Mouse (Mus musculus) ES-E14 (cell line): ENCODE data around the gene Pla2g5. TPM values are rescaled to one million over a fixed set of nuclear protein-coding genes. Genes with fewer than 3 reads are reported as not detected.

Experiments used
- DNase-seq: peaks from one replicate; pipeline ENCODE4 v3.0.0-alpha.2; 2013; ENCODE audit warnings: low read depth, low spot score
- H3K27ac ChIP-seq: 2 replicates; pipeline ENCODE4 v1.5.1; 2012; ENCODE audit warnings: low read depth, mild to moderate bottlenecking, low read length, moderate library complexity, mixed read lengths; ENCODE audit not compliant: poor library complexity, insufficient read depth, severe bottlenecking
- H3K36me3 ChIP-seq: 2 replicates; pipeline ENCODE4 v1.6.1; 2012; ENCODE audit warnings: mild to moderate bottlenecking, low read length, moderate library complexity, mixed read lengths; ENCODE audit not compliant: control insufficient read depth, poor library complexity, insufficient read depth, severe bottlenecking
- H3K4me1 ChIP-seq, 2 experiments: fragments of 150-350 bp in 1 of 2; sonication (generic) in 1 of 2; 2 replicates each; pipeline ENCODE4 v1.6.1; 2012; ENCODE audit warnings: low read length in 2 of 2, mild to moderate bottlenecking in 1 of 2, mixed read lengths in 1 of 2; ENCODE audit not compliant: control insufficient read depth in 2 of 2, insufficient read depth in 2 of 2, poor library complexity in 1 of 2
- H3K4me3 ChIP-seq, 2 experiments: fragments of 150-350 bp in 1 of 2; sonication (generic) in 1 of 2; 2 replicates each; pipeline ENCODE4 v1.5.1; 2012; ENCODE audit warnings: low read length in 2 of 2, low read depth in 1 of 2, mild to moderate bottlenecking in 1 of 2, mixed read lengths in 1 of 2; ENCODE audit not compliant: insufficient read depth in 1 of 2, poor library complexity in 1 of 2, severe bottlenecking in 1 of 2
- H3K9ac ChIP-seq: 2 replicates; pipeline ENCODE4 v1.6.1; 2012; ENCODE audit warnings: low read depth, mild to moderate bottlenecking, low read length, mixed read lengths; ENCODE audit not compliant: poor library complexity, insufficient read depth, severe bottlenecking
- H3K9me3 ChIP-seq: fragments of 150-350 bp; sonication (generic); 2 replicates; pipeline ENCODE4 v1.6.1; 2012; ENCODE audit warnings: low read depth, mild to moderate bottlenecking, low read length; ENCODE audit not compliant: control insufficient read depth, insufficient read depth
- HCFC1 ChIP-seq: IDR thresholded peaks from 2 replicates; pipeline ENCODE4 v1.6.1; 2012; ENCODE audit warnings: low read length, inconsistent platforms, borderline replicate concordance; ENCODE audit not compliant: insufficient read depth
- MAFK ChIP-seq: IDR thresholded peaks from 2 replicates; pipeline ENCODE4 v1.6.1; 2014; ENCODE audit warnings: mild to moderate bottlenecking, low read depth, low read length, inconsistent platforms; ENCODE audit not compliant: insufficient read depth
- ZC3H11A ChIP-seq: IDR thresholded peaks from 2 replicates; pipeline ENCODE4 v1.6.1; 2012; ENCODE audit warnings: low read depth, mild to moderate bottlenecking, inconsistent platforms, low read length, borderline replicate concordance
- in situ Hi-C, 2 experiments: fragments of 600-800 bp; cut with MboI; formaldehyde crosslinking; loops; one replicate each; pipeline ENCODE4 v1.15.1; 2025; ENCODE audit warnings: low sequenced_read_pairs in 2 of 2, inconsistent platforms in 1 of 2; ENCODE audit not compliant: unreplicated experiment in 2 of 2
- total RNA-seq: library from RNA; depleted of rRNA; stranded (reverse); fragments of 300-350 nt; gene quantifications from 2 replicates; pipeline ENCODE4 v1.2.3, GENCODE M21; 2012; rRNA removed

Pla2g5 gene
- total RNA-seq, 1 experiment, result 3.7 TPM

DNA sequence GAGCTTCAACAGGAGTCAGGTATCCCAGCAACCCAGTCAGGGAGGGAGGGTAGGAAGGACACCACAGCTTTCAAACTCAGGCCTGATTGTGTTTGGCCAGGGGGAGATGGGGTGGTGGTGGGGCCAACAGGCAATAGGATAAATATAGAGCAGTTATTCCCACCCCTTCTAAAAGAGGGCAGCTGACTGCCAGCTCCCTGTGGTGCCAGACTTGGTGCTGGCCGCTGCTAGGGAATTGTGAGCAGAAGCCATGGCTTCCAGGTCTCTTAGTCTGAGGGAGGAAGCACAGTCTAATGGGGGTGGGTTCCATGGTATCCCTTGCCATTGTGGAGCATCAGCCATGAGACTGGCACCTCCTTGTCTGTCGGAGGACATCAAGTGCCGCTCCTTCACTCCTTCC is 109.7 kb downstream of the Pla2g5 start:
- Histone ChIP-seq H3K9ac (no peak overlapping the region), H3K4me1 (no peaks in the 10 kb centered on the region), H3K4me3 (no peak overlapping the region), H3K9me3 (no peaks in the 10 kb centered on the region), H3K27ac (no peak overlapping the region), H3K36me3 (no peaks in the 10 kb centered on the region)
- DNase-seq, result no peak
- no peak for TF ChIP-seq MAFK
- TF ChIP-seq ZC3H11A, result no peak
- no peak for TF ChIP-seq HCFC1
- in situ Hi-C loops, result no loop called here

DNA sequence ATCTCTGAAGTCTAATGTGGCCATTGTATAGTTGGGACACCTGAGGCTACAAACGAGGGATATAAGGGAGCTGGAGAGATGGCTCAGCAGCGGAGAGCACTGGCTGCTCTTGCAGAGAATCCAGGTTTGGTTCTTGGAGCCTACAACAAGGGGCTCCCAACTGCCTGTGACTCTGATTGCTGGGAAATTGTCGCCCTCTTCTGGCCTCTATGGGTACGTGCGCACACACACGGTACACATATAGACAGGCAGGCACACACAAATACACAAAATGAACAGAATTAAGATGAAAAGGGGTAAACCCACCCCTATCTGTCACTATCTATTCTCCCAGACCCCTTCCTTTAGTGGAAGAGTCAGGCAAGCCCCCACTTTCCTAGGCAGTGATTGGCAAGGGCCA is 110.7 kb downstream of the Pla2g5 start:
- peak; percentile 40 for DNase-seq
- H3K9ac ChIP-seq, result no peak overlapping the region
- TF ChIP-seq MAFK, result no peak
- peak; percentile 44 for TF ChIP-seq ZC3H11A
- no peak for TF ChIP-seq HCFC1
- no peaks in the 10 kb centered on the region for H3K4me1 ChIP-seq
- no peak overlapping the region for H3K4me3 ChIP-seq
- in situ Hi-C loops, result no loop called here
- H3K27ac ChIP-seq, result no peak overlapping the region
- no peaks in the 10 kb centered on the region for H3K9me3 ChIP-seq
- H3K36me3 ChIP-seq, result no peaks in the 10 kb centered on the region

Other genes with a start within 250 kb of the Pla2g5 start
- 0.21 TPM in 1 of 2 replicates, not detected in the other for gene Vwa5b1, start 227.6 kb downstream of the Pla2g5 start, total RNA-seq
- 0.42 and 0.54 TPM in 2 replicates for gene Pla2g2c, start 138.7 kb downstream of the Pla2g5 start, total RNA-seq
- gene Ubxn10, start 126.3 kb downstream of the Pla2g5 start, total RNA-seq, result 1.1 and 2.3 TPM in 2 replicates
- 0.21 and 0.22 TPM in 2 replicates for gene Pla2g2f, start 105.9 kb downstream of the Pla2g5 start, total RNA-seq
- gene Pla2g2d, start 87.7 kb downstream of the Pla2g5 start, total RNA-seq, result not detected in 2 replicates
- gene Gm13030, start 10.5 kb upstream of the Pla2g5 start, total RNA-seq, result not detected in 2 replicates
- 0.36 and 2.0 TPM in 2 replicates for gene Pla2g2e, start 14.5 kb upstream of the Pla2g5 start, total RNA-seq
- gene Otud3, start 50.5 kb upstream of the Pla2g5 start, total RNA-seq, result 12.7 and 13.5 TPM in 2 replicates
- 0.22 TPM in 1 of 2 replicates, not detected in the other for gene Rnf186, start 103.6 kb upstream of the Pla2g5 start, total RNA-seq
- 4.7 and 6.4 TPM in 2 replicates for gene Tmco4, start 109.4 kb upstream of the Pla2g5 start, total RNA-seq
- gene Htr6, start 212.1 kb upstream of the Pla2g5 start, total RNA-seq, result 0.13 and 0.37 TPM in 2 replicates
- 4.5 and 12.5 TPM in 2 replicates for gene Nbl1, start 229.5 kb upstream of the Pla2g5 start, total RNA-seq